Mouse (Mus musculus): ENCODE measurements around the gene Wdr76.
"Not testable (repeated sequence)": the region's sequence is repeated elsewhere in the genome, so short reads cannot be mapped to it uniquely, and the experiment has no call there.

GRCm38 (mm10) chr2:121512991-121513765 lies 6.7 kb downstream of the Wdr76 start:
- TF ChIP-seq POLR2AphosphoS2 (IDR thresholded peaks at IDR 0.05; ENCODE audit: low read depth, low read length); CTCF (conservative IDR thresholded peaks at IDR 0.05 in 1 of 2, IDR thresholded peaks at IDR 0.05 in 1 of 2; ENCODE audit: low read depth in 2 of 2, low read length in 2 of 2); HCFC1 (IDR thresholded peaks at IDR 0.05; ENCODE audit: low read depth, low read length): not testable (repeated sequence)
